Mouse (Mus musculus): ENCODE measurements around the gene Neu1.
A peak's percentile ranks its signal among the peaks of the same experiment; 100 is the strongest.
"Not testable (repeated sequence)": the region's sequence is repeated elsewhere in the genome, so short reads cannot be mapped to it uniquely, and the experiment has no call there.

The Neu1 gene

DNA sequence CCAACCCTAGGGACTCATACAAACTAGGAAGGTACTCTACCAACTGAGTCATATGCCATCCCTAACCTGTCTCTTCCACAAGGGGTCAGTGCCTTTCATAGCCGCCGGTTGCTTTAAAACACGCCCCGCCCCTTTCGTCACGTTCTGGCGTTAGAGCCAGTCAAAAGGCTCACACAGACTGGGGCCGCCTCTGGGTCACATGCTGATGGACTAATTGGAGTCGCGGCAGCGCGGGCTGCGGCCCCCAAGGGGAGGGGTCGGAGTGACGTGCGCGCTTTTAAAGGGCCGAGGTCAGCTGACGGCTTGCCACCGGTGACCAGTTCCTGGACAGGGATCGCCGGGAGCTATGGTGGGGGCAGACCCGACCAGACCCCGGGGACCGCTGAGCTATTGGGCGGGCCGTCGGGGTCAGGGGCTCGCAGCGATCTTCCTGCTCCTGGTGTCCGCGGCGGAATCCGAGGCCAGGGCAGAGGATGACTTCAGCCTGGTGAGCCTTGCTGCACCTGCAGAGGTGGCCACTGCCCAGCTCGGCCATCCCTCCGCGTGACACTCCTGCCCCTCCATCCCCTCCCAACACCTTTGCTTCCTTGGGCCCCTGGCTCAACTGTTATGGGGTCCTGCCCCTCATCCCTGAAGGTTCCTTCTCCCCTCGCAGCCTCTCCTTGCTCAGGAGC, at the start of gene Neu1:
Gene Neu1, plus strand, starts transcription at position 193 of the 674 bp plus-strand sequence.
- peak; percentile 99 for DNase-seq

DNA sequence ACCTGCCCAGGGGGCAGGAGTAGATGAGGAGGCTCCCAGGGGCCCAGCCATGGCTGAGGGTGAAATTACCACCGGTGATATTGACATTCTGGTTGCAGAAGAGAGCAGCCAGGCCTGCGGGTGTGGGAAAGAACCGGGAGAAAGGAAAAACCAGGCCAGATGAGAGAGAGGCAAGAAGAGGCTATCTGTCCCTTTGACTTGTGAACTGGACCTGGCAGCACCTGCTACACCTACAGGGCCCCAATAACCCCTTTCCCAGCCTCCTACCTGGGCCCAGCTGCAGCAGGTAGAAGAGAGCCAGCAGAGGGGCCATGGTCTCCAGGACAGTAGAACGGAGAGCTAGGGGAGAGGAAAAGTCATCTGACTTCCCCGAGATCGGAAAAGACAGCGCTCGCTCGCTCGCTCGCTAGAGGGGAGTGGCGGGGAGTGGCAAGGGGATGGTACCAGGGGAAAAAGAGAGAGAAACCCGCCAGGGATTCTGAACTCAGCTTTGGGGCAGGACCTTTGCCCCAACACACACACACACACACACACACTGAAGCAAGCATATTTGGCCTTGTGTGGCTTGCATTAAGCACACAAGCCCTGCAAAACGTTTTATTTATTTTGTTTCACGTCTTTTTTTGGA, 49.3 kb upstream of the Neu1 start, which contains the start of gene Gm20547:
Gene Gm20547, minus strand, starts transcription at position 360 of the 628 bp plus-strand sequence.
- peak; percentile 36 for DNase-seq

GRCm38 (mm10) chr17:34883332-34883731, 47.7 kb upstream of the Neu1 start:
- DNase-seq: no peak

- DNase-seq: no peak
Measured at GRCm38 (mm10) chr17:34884704-34885103, 46.3 kb upstream of the Neu1 start.

- no peak for DNase-seq
Measured at GRCm38 (mm10) chr17:34885615-34886014, 45.4 kb upstream of the Neu1 start.

GRCm38 (mm10) chr17:34887942-34888341, 43.1 kb upstream of the Neu1 start:
- no peak for DNase-seq

GRCm38 (mm10) chr17:34890074-34890743, 40.8 kb upstream of the Neu1 start:
- DNase-seq: no peak

DNA sequence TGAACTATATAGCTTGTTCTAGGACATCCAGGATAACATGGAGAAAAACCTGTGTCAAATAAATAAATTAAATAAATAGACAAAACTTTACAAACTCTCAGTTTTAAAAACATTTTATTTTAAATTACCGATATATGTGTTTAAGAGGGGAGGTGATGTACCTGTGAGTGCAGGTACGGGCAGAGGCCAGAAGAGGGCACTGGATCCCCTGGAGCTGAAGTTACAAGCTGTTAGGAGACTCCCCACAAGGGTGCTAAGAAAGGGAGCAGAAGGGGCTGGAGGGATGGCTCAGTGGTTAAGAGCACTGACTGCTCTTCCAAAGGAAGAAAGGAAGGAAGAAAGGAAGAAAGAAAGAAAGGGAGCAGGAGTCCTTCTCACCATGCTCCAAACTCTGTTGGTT, 39.7 kb upstream of the Neu1 start:
- DNase-seq: no peak

GRCm38 (mm10) chr17:34893072-34893824, 37.8 kb upstream of the Neu1 start:
- no peak for DNase-seq

DNA sequence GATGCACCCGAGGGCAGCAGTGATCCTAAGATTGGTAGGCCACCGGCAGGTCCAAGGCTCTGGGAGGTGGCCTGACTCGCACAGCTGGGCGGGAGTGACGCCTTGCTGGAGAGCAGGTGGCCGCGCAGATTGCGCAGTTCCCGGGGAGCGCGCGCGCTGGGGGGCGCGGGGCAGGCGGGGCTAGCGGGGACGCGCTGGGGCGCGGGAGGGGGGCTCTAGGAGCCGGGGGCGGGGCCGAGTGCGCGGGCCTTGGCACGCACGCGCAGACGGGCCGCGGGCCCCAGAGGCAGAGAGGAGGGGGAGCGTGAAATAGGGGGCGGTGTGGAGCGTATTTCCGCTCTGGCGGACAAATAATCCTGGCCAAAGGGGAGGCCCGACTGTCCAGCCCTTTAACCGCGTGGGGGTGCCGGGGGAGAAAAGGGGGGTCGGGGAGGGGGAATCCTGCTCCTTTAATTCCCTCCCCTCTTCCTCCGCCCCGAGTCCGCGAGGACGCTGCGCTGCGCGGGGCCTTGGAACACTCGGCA, 36.9 kb upstream of the Neu1 start:
- peak; percentile 92 for DNase-seq

DNA sequence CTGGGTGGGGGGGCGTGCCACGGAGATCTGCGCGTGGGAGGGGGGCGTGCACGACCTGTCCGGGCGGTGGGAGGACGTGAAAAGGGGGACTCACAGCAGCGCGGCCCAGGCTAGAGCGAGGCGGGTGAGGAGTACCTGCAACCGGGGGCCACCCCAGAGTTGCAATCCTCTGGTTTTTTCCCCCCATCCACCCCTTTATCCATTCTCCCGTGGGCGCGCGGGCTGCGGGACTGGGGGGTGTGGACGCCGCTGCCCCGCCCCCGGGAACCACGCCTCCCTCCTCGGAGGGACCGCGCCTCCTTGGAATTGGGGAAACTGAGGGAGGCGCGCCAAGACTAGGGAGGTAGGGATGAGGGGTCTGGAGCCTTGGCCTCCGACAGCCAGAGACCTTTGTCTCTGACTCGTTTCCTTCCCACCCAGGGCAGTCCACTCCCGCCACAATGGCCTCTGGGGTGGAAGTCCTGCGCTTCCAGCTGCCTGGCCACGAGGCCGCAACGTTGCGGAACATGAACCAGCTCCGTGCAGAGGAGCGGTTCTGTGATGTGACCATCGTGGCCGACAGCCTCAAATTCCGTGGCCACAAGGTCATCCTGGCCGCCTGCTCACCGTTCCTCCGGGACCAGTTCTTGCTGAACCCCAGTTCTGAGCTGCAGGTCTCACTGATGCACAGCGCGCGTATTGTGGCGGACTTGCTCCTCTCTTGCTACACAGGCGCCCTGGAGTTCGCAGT, 36.1 kb upstream of the Neu1 start:
- peak; percentile 44 for DNase-seq

- DNase-seq: no peak
Measured at GRCm38 (mm10) chr17:34895724-34896123, 35.3 kb upstream of the Neu1 start.

GRCm38 (mm10) chr17:34896366-34896765, 34.7 kb upstream of the Neu1 start:
- DNase-seq: no peak

GRCm38 (mm10) chr17:34897373-34898159, 33.5 kb upstream of the Neu1 start:
- DNase-seq: peak; percentile 55

DNA sequence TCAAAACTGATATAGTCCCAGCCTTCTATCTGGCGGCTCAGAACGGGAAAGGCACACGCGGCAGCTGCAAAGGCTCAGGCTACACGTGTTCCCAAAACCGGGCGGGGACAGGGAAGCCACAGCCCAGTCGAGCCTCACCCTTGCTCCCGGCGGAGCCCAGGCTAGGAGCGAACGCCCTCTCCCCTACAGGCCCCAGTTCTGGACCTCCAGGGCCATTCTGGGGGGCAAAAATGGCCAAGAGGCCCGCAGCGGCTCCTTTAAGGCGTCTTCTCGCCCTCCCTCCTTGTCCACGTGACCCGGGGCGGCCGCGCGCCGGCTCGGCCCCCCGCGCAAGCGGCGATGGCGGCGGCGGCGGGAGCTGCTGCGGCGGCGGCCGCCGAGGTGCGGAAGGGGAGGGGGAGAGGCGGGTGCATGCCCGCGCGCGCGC, 32.9 kb upstream of the Neu1 start, which contains the start of the genes C2 and Ehmt2:
Gene C2, minus strand, starts transcription at position 106 of the 427 bp plus-strand sequence.
Gene Ehmt2, plus strand, starts transcription at position 310 of the 427 bp plus-strand sequence.
- DNase-seq: peak; percentile 79

GRCm38 (mm10) chr17:34898706-34899052, 32.4 kb upstream of the Neu1 start:
- no peak for DNase-seq

DNA sequence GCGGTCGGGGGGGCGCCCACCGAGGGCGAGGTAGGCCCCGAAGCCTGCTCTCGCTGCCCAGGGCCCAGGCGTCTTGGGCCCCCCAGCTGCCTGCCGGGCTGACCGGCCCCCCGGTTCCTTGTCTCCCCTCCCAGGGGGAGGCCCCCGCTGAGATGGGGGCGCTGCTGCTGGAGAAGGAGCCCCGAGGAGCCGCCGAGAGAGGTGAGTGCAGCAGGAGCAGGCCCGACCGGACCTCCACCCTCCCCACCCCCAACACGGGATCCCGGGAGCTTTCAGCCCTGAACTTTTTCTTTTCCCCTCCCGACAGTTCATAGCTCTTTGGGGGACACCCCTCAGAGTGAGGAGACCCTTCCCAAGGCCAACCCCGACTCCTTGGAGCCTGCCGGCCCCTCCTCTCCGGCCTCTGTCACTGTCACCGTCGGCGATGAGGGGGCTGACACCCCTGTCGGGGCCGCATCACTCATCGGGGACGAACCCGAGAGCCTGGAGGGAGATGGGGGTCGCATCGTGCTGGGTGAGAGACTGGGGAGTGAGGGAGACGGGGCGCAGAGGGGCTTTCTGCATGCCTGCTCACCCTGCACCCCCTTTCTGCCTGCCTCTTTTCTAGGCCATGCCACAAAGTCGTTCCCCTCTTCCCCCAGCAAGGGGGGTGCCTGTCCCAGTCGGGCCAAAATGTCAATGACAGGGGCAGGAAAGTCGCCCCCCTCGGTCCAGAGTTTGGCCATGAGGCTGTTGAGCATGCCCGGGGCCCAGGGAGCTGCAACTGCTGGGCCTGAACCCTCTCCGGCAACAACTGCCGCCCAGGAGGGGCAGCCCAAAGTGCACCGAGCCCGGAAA, 31.8 kb upstream of the Neu1 start:
- no peak for DNase-seq

- DNase-seq: no peak
Measured at GRCm38 (mm10) chr17:34899890-34900243, 31.2 kb upstream of the Neu1 start.

DNA sequence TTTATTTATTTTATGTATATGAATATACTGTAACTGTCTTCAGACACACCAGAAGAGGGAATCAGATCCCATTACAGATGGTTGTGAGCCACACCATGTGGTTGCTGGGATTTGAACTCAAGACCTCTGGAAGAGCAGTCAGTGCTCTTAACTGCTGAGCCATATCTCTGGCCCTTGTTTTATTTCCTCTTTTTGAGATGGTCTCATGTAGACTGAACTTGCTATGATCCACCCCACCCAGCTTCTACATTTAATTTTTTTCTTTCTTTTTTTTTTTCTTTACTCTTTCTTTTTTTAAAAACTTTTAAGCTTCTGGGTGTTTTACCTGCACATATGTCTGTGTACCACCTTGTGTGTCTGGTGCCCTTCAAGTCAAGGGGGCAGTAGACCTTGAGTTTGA, 30.2 kb upstream of the Neu1 start:
- DNase-seq: not testable (repeated sequence)

DNA sequence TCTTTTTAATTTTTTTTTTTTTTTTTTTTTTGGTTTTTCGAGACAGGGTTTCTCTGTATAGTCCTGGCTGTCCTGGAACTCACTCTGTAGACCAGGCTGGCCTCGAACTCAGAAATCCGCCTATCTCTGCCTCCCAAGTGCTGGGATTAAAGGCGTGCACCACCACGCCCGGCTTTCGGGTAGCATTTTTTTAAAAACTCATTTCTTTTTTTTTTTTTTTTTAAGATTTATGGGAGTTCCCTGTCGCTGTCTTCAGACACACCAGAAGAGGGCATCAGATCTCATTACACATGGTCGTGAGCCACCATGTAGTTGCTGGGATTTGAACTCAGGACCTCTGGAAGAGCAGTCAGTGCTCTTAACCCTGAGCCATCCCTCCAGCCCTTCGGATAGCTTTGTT, 29.1 kb upstream of the Neu1 start:
- DNase-seq: not testable (repeated sequence)
